Mouse (Mus musculus) liver, postnatal 0 days (tissue): Measurements from ENCODE around the gene Fbxw2.

ENCODE experiments used
- CTCF ChIP-seq: sonication (generic); IDR thresholded peaks from 2 replicates; pipeline ENCODE4 v1.5.1; 2016; ENCODE audit warnings: antibody characterized with exemption, low read depth
- EP300 ChIP-seq: IDR thresholded peaks from 2 replicates; pipeline ENCODE4 v1.6.1; 2016; ENCODE audit warnings: antibody characterized with exemption, low read depth, mild to moderate bottlenecking

- no peak for TF ChIP-seq CTCF
- no peak for TF ChIP-seq EP300
These were observed 55.2 kb downstream of the Fbxw2 start for GRCm38 (mm10) chr2:34770951-34771350.
